Mouse (Mus musculus): Measurements from ENCODE around the gene Iglon5. TPM values are rescaled to one million over a fixed set of nuclear protein-coding genes. Genes with fewer than 3 reads are reported as not detected.

Iglon5 gene
- polyA plus RNA-seq, 1 experiment from 2014 or later, result 1.1 TPM

- no peak for DNase-seq (ENCODE audit: extremely low spot score, low spot score)
- Histone ChIP-seq H3K9me3 (no peaks in the 10 kb centered on the region; the same call in 1 of the 2 replicates), H3K27me3 (ENCODE audit: poor library complexity, severe bottlenecking) (no peaks in the 10 kb centered on the region; the same call in 1 of the 2 replicates), H3K27ac (no peak overlapping the region), H3K4me1 (peaks cover 9% of the 10 kb centered on the region), H3K36me3 (replicated peaks) (no peaks in the 10 kb centered on the region), H3K4me3 (no peak overlapping the region)
- 84% methylated on average over 4 of the region's 4 CpGs for WGBS
Measured at GRCm38 (mm10) chr7:43438611-43439010, 51.3 kb downstream of the Iglon5 start.

GRCm38 (mm10) chr7:43436341-43437255 is 53.3 kb downstream of the Iglon5 start, which contains the start of gene Nkg7:
TSS of gene Nkg7 (plus strand) at chr7:43437073.
- 87% methylated on average over 10 of the region's 10 CpGs for WGBS
- Histone ChIP-seq H3K27me3 (ENCODE audit: poor library complexity, severe bottlenecking) (no peaks in the 10 kb centered on the region), H3K36me3 (replicated peaks) (no peaks in the 10 kb centered on the region), H3K4me1 (no peaks in the 10 kb centered on the region), H3K27ac (no peak within 1 kb of the TSS), H3K9me3 (no peaks in the 10 kb centered on the region; the same call in 1 of the 2 replicates), H3K4me3 (no peak within 1 kb of the TSS)
- DNase-seq (ENCODE audit: extremely low spot score, low spot score), result no peak

GRCm38 (mm10) chr7:43434676-43435075 is 55.2 kb downstream of the Iglon5 start:
- DNase-seq (ENCODE audit: extremely low spot score, low spot score), result no peak
- H3K27ac ChIP-seq, result no peak overlapping the region
- 92% methylated on average over 5 of the region's 5 CpGs for WGBS
- no peaks in the 10 kb centered on the region for H3K36me3 ChIP-seq (replicated peaks)
- no peak overlapping the region for H3K4me3 ChIP-seq
- H3K4me1 ChIP-seq, result no peaks in the 10 kb centered on the region
- no peaks in the 10 kb centered on the region; the same call in 1 of the 2 replicates for H3K9me3 ChIP-seq
- H3K27me3 ChIP-seq (ENCODE audit: poor library complexity, severe bottlenecking), result no peaks in the 10 kb centered on the region

GRCm38 (mm10) chr7:43432891-43433290 is 57.0 kb downstream of the Iglon5 start:
- no peak overlapping the region for H3K4me3 ChIP-seq
- no peaks in the 10 kb centered on the region for H3K4me1 ChIP-seq
- DNase-seq (ENCODE audit: extremely low spot score, low spot score), result no peak
- no peaks in the 10 kb centered on the region for H3K36me3 ChIP-seq (replicated peaks)
- WGBS, result 83% methylated on average over 4 of the region's 4 CpGs
- H3K9me3 ChIP-seq, result no peaks in the 10 kb centered on the region; the same call in 1 of the 2 replicates
- H3K27ac ChIP-seq, result no peak overlapping the region
- no peaks in the 10 kb centered on the region for H3K27me3 ChIP-seq (ENCODE audit: poor library complexity, severe bottlenecking)

- WGBS, result 64% methylated on average over 4 of the region's 4 CpGs
- H3K9me3 ChIP-seq, result no peaks in the 10 kb centered on the region
- no peaks in the 10 kb centered on the region for H3K4me1 ChIP-seq
- no peaks in the 10 kb centered on the region for H3K36me3 ChIP-seq (replicated peaks)
- no peak overlapping the region for H3K27ac ChIP-seq
- DNase-seq (ENCODE audit: extremely low spot score, low spot score), result no peak
- H3K27me3 ChIP-seq (ENCODE audit: poor library complexity, severe bottlenecking), result no peaks in the 10 kb centered on the region
- no peak overlapping the region for H3K4me3 ChIP-seq
Measured at GRCm38 (mm10) chr7:43429500-43429899, 60.4 kb downstream of the Iglon5 start.

- Histone ChIP-seq H3K27me3 (ENCODE audit: poor library complexity, severe bottlenecking) (no peaks in the 10 kb centered on the region), H3K36me3 (replicated peaks) (no peaks in the 10 kb centered on the region), H3K27ac (no peak within 1 kb of the TSS), H3K9me3 (no peaks in the 10 kb centered on the region), H3K4me1 (peaks cover 7% of the 10 kb centered on the region), H3K4me3 (no peak within 1 kb of the TSS)
- no peak for DNase-seq (ENCODE audit: extremely low spot score, low spot score)
- 79% methylated on average over 8 of the region's 8 CpGs for WGBS
Measured at GRCm38 (mm10) chr7:43427406-43427805, 62.5 kb downstream of the Iglon5 start, which contains the start of gene Lim2. TSS of gene Lim2 (plus strand) at chr7:43427670.

GRCm38 (mm10) chr7:43423991-43424625 is 65.8 kb downstream of the Iglon5 start:
- Histone ChIP-seq H3K36me3 (replicated peaks) (no peaks in the 10 kb centered on the region), H3K4me1 (peaks cover 7% of the 10 kb centered on the region), H3K27ac (no peak overlapping the region), H3K4me3 (no peak overlapping the region), H3K27me3 (ENCODE audit: poor library complexity, severe bottlenecking) (no peaks in the 10 kb centered on the region), H3K9me3 (no peaks in the 10 kb centered on the region)
- DNase-seq (ENCODE audit: extremely low spot score, low spot score), result no peak
- 60% methylated on average over 3 of the region's 3 CpGs for WGBS

GRCm38 (mm10) chr7:43422995-43423617 is 66.8 kb downstream of the Iglon5 start:
- peaks cover 7% of the 10 kb centered on the region for H3K4me1 ChIP-seq
- DNase-seq (ENCODE audit: extremely low spot score, low spot score), result peak; percentile 78
- no peaks in the 10 kb centered on the region for H3K27me3 ChIP-seq (ENCODE audit: poor library complexity, severe bottlenecking)
- WGBS, result 11% methylated on average over 11 of the region's 11 CpGs
- peak overlapping the region; percentile 27; the same call in 1 of the 2 replicates for H3K4me3 ChIP-seq
- H3K9me3 ChIP-seq, result no peaks in the 10 kb centered on the region
- H3K36me3 ChIP-seq (replicated peaks), result no peaks in the 10 kb centered on the region
- H3K27ac ChIP-seq, result no peak overlapping the region

Small RNA genes within 50 kb of the gene (microRNA-seq; reads per million reads assigned to microRNA genes)
- gene Mir7051, result not detected

Other genes starting within 250 kb of the Iglon5 start
- gene Zfp715, start 176.8 kb downstream of the Iglon5 start, polyA plus RNA-seq (2016; fragmentation: Nextera tagmentation; extraction: Ambion mirVana), result 11.3 TPM in 2 replicates
- gene Siglecf, start 138.7 kb downstream of the Iglon5 start, polyA plus RNA-seq (2016; fragmentation: Nextera tagmentation; extraction: Ambion mirVana), result 0.15 and 0.25 TPM in 2 replicates
- gene Siglecg, start 81.9 kb downstream of the Iglon5 start, polyA plus RNA-seq (2016; fragmentation: Nextera tagmentation; extraction: Ambion mirVana), result 0.15 TPM in 1 of 2 replicates, not detected in the other
- gene Lim2, start 62.4 kb downstream of the Iglon5 start, polyA plus RNA-seq (2016; fragmentation: Nextera tagmentation; extraction: Ambion mirVana), result not detected in 2 replicates
- not detected in 2 replicates for gene Nkg7, start 53.0 kb downstream of the Iglon5 start, polyA plus RNA-seq (2016; fragmentation: Nextera tagmentation; extraction: Ambion mirVana)
- gene Cldnd2, start 49.3 kb downstream of the Iglon5 start, polyA plus RNA-seq (2016; fragmentation: Nextera tagmentation; extraction: Ambion mirVana), result not detected in 2 replicates
- 249 TPM in 2 replicates for gene Etfb, start 46.0 kb downstream of the Iglon5 start, polyA plus RNA-seq (2016; fragmentation: Nextera tagmentation; extraction: Ambion mirVana)
- 0.31 and 0.50 TPM in 2 replicates for gene Gm45233, start 45.9 kb downstream of the Iglon5 start, polyA plus RNA-seq (2016; fragmentation: Nextera tagmentation; extraction: Ambion mirVana)
- gene Vsig10l, start 26.9 kb downstream of the Iglon5 start, polyA plus RNA-seq (2016; fragmentation: Nextera tagmentation; extraction: Ambion mirVana), result 2.1 and 2.7 TPM in 2 replicates
- gene 4931406B18Rik, start 15.9 kb upstream of the Iglon5 start, polyA plus RNA-seq (2016; fragmentation: Nextera tagmentation; extraction: Ambion mirVana), result not detected in 2 replicates
- 0.70 and 0.86 TPM in 2 replicates for gene Cd33, start 54.4 kb upstream of the Iglon5 start, polyA plus RNA-seq (2016; fragmentation: Nextera tagmentation; extraction: Ambion mirVana)
- 4.8 and 5.1 TPM in 2 replicates for gene Zfp658, start 72.2 kb upstream of the Iglon5 start, polyA plus RNA-seq (2016; fragmentation: Nextera tagmentation; extraction: Ambion mirVana)
- gene Zfp719, start 89.5 kb upstream of the Iglon5 start, polyA plus RNA-seq (2016; fragmentation: Nextera tagmentation; extraction: Ambion mirVana), result 14.6 and 15.3 TPM in 2 replicates
- 1.5 and 2.3 TPM in 2 replicates for gene Zfp819, start 117.1 kb upstream of the Iglon5 start, polyA plus RNA-seq (2016; fragmentation: Nextera tagmentation; extraction: Ambion mirVana)
- gene Ceacam18, start 144.6 kb upstream of the Iglon5 start, polyA plus RNA-seq (2016; fragmentation: Nextera tagmentation; extraction: Ambion mirVana), result not detected in 2 replicates
- gene Siglece, start 170.1 kb upstream of the Iglon5 start, polyA plus RNA-seq (2016; fragmentation: Nextera tagmentation; extraction: Ambion mirVana), result 0.21 and 0.22 TPM in 2 replicates
- 15.7 and 18.4 TPM in 2 replicates for gene Ctu1, start 181.9 kb upstream of the Iglon5 start, polyA plus RNA-seq (2016; fragmentation: Nextera tagmentation; extraction: Ambion mirVana)
- gene Klk14, start 200.3 kb upstream of the Iglon5 start, polyA plus RNA-seq (2016; fragmentation: Nextera tagmentation; extraction: Ambion mirVana), result not detected in 2 replicates
- gene Klk13, start 222.5 kb upstream of the Iglon5 start, polyA plus RNA-seq (2016; fragmentation: Nextera tagmentation; extraction: Ambion mirVana), result 0.29 and 0.64 TPM in 2 replicates

Measured in forebrain, embryonic 10.5 days (tissue).